ENCODE assay signal across 17 mouse cellular contexts in genomic region chr6:91300079-91300478, GRCm38 (mm10).
A peak's percentile ranks its signal among the peaks of the same experiment; 100 is the strongest.
DNase-seq lines count a peak whose midpoint lies in the region; ATAC-seq and TF ChIP-seq lines count a peak whose summit lies in the region.
"Had no signal": no experiment of that assay in that cellular context is flagged by ENCODE, and none has a peak within 500 bp of the region (broad histone marks: within the 10 kb centered on the region; RNA-seq: fewer than 3 reads in every experiment).

No protein-coding gene starts in this region.

- no peak for TF ChIP-seq POLR2A in brain, embryonic 14.5 days (IDR thresholded peaks at IDR 0.05; ENCODE audit: borderline replicate concordance, extremely low read depth, insufficient read depth, insufficient read length, poor library complexity, severe bottlenecking)

- no peaks in the 10 kb centered on the region; the same call in 1 of the 2 replicates for H3K27me3 ChIP-seq in forebrain, embryonic 10.5 days (ENCODE audit: poor library complexity, severe bottlenecking)
- no peaks in the 10 kb centered on the region for H3K27me3 ChIP-seq in forebrain, embryonic 11.5 days (ENCODE audit: control insufficient read depth, insufficient read depth, low read length)
- no peaks in the 10 kb centered on the region for H3K27me3 ChIP-seq in hindbrain, embryonic 13.5 days
- 0 out of 2 replicates have a peak, but pooled peaks cover 5% of the 10 kb centered on the region for H3K27me3 ChIP-seq in hindbrain, embryonic 12.5 days
- no peaks in the 10 kb centered on the region for H3K27me3 ChIP-seq in hindbrain, embryonic 15.5 days

- H3K27ac ChIP-seq in forebrain, embryonic 10.5 days = peak overlapping the region; percentile 87
- no peak overlapping the region for H3K27ac ChIP-seq in forebrain, embryonic 11.5 days (ENCODE audit: low read depth, low read length)
- peak overlapping the region; percentile 95 for H3K27ac ChIP-seq in hindbrain, embryonic 13.5 days
- no peak overlapping the region for H3K27ac ChIP-seq in hindbrain, embryonic 12.5 days
- H3K27ac ChIP-seq in hindbrain, embryonic 15.5 days (replicated peaks) = 0 out of 2 replicates have a peak overlapping the region, but pooled peaks have one; percentile 21
- H3K27ac ChIP-seq: kidney, postnatal 0 days; limb, embryonic 12.5 days; liver, embryonic 13.5 days had no signal

- no peaks in the 10 kb centered on the region for H3K9me3 ChIP-seq in forebrain, embryonic 10.5 days
- H3K9me3 ChIP-seq in forebrain, embryonic 11.5 days (ENCODE audit: control insufficient read depth, low read length) = no peaks in the 10 kb centered on the region
- H3K9me3 ChIP-seq in hindbrain, embryonic 13.5 days = no peaks in the 10 kb centered on the region
- no peaks in the 10 kb centered on the region for H3K9me3 ChIP-seq in hindbrain, embryonic 12.5 days (replicated peaks)
- H3K9me3 ChIP-seq in hindbrain, embryonic 15.5 days = no peaks in the 10 kb centered on the region
- H3K9me3 ChIP-seq: limb, embryonic 12.5 days; liver, embryonic 13.5 days had no signal

- no peak for DNase-seq in forebrain, embryonic 10.5 days (ENCODE audit: extremely low spot score, low spot score)
- no peak for DNase-seq in forebrain, embryonic 11.5 days (ENCODE audit: low spot score)
- DNase-seq in brain, embryonic 14.5 days (ENCODE audit: low read depth) = peak; percentile 77
- DNase-seq in adrenal gland, adult 18-20 months (ENCODE audit: low spot score in 2 of 2) = no peak
- no peak for DNase-seq in urinary bladder, postnatal 4 days (ENCODE audit: low spot score in 2 of 2)
- DNase-seq: adrenal gland, adult 8-10 months; cerebellum, adult 8-10 months; heart, postnatal 14 days; liver, embryonic 13.5 days; thymus, adult 2 months had no signal

- H3K4me3 ChIP-seq in forebrain, embryonic 10.5 days = no peak overlapping the region
- H3K4me3 ChIP-seq in forebrain, embryonic 11.5 days (ENCODE audit: low read depth, low read length) = no peak overlapping the region
- H3K4me3 ChIP-seq in hindbrain, embryonic 13.5 days = no peak overlapping the region
- H3K4me3 ChIP-seq in hindbrain, embryonic 12.5 days = no peak overlapping the region
- no peak overlapping the region for H3K4me3 ChIP-seq in hindbrain, embryonic 15.5 days
- H3K4me3 ChIP-seq: left cerebral cortex, adult 2 months; limb, embryonic 12.5 days; liver, embryonic 13.5 days had no signal

- H3K9ac ChIP-seq in forebrain, embryonic 11.5 days (ENCODE audit: low read length) = no peak overlapping the region
- H3K9ac ChIP-seq in hindbrain, embryonic 13.5 days = no peak overlapping the region
- no peak overlapping the region for H3K9ac ChIP-seq in hindbrain, embryonic 12.5 days
- no peak overlapping the region for H3K9ac ChIP-seq in hindbrain, embryonic 15.5 days
- H3K9ac ChIP-seq: limb, embryonic 12.5 days; liver, embryonic 13.5 days had no signal

- no peak for TF ChIP-seq CTCF in brain, embryonic 14.5 days (IDR thresholded peaks at IDR 0.05; ENCODE audit: borderline replicate concordance, extremely low read depth, insufficient read depth, insufficient read length)

- no peaks in the 10 kb centered on the region for H3K36me3 ChIP-seq in forebrain, embryonic 10.5 days (replicated peaks)
- H3K36me3 ChIP-seq in forebrain, embryonic 11.5 days (ENCODE audit: control insufficient read depth, insufficient read depth, low read length) = no peaks in the 10 kb centered on the region
- no peaks in the 10 kb centered on the region for H3K36me3 ChIP-seq in hindbrain, embryonic 13.5 days
- no peaks in the 10 kb centered on the region for H3K36me3 ChIP-seq in hindbrain, embryonic 12.5 days
- no peaks in the 10 kb centered on the region for H3K36me3 ChIP-seq in hindbrain, embryonic 15.5 days
- H3K36me3 ChIP-seq: limb, embryonic 12.5 days; liver, embryonic 13.5 days had no signal

- ATAC-seq in forebrain, embryonic 11.5 days (replicated peaks; ENCODE audit: low FRiP score) = no peak
- ATAC-seq in hindbrain, embryonic 13.5 days (ENCODE audit: low FRiP score) = no peak
- ATAC-seq in hindbrain, embryonic 12.5 days (ENCODE audit: low FRiP score) = no peak
- no peak for ATAC-seq in hindbrain, embryonic 15.5 days (ENCODE audit: low FRiP score, low read depth)
- ATAC-seq: intestine, postnatal 0 days had no signal

- H3K4me2 ChIP-seq in forebrain, embryonic 11.5 days (ENCODE audit: low read depth, low read length, severe bottlenecking) = no peak overlapping the region
- no peak overlapping the region for H3K4me2 ChIP-seq in hindbrain, embryonic 13.5 days
- H3K4me2 ChIP-seq in hindbrain, embryonic 12.5 days (replicated peaks) = no peak overlapping the region
- no peak overlapping the region for H3K4me2 ChIP-seq in hindbrain, embryonic 15.5 days
- H3K4me2 ChIP-seq: limb, embryonic 12.5 days; liver, embryonic 13.5 days had no signal

- WGBS in forebrain, embryonic 10.5 days = 78% methylated on average over 3 of the region's 3 CpGs
- 76% methylated on average over 3 of the region's 3 CpGs for WGBS in forebrain, embryonic 11.5 days
- WGBS in hindbrain, embryonic 13.5 days = 56% methylated on average over 3 of the region's 3 CpGs
- WGBS in hindbrain, embryonic 12.5 days = 60% methylated on average over 3 of the region's 3 CpGs
- WGBS in hindbrain, embryonic 15.5 days = 41% methylated on average over 3 of the region's 3 CpGs

- peaks cover 45% of the 10 kb centered on the region for H3K4me1 ChIP-seq in forebrain, embryonic 10.5 days
- peaks cover 17% of the 10 kb centered on the region for H3K4me1 ChIP-seq in forebrain, embryonic 11.5 days (replicated peaks; ENCODE audit: control insufficient read depth, insufficient read depth, low read length)
- H3K4me1 ChIP-seq in hindbrain, embryonic 13.5 days (replicated peaks) = peaks cover 38% of the 10 kb centered on the region
- peaks cover 36% of the 10 kb centered on the region for H3K4me1 ChIP-seq in hindbrain, embryonic 12.5 days
- peaks cover 30% of the 10 kb centered on the region for H3K4me1 ChIP-seq in hindbrain, embryonic 15.5 days (replicated peaks)
- H3K4me1 ChIP-seq: liver, embryonic 13.5 days had no signal

Comparison
In these comparisons a context has a peak if more than half of its experiments do, and no peak if none do; other contexts are left out.
1. H3K27ac ChIP-seq: peak in forebrain, embryonic 10.5 days (single experiment), hindbrain, embryonic 13.5 days (single experiment) and hindbrain, embryonic 15.5 days (single experiment); none in forebrain, embryonic 11.5 days (single experiment) and hindbrain, embryonic 12.5 days (single experiment).